Mouse (Mus musculus) midbrain, embryonic 10.5 days (tissue): ENCODE results near the gene Fgr. TPM values are rescaled to one million over a fixed set of nuclear protein-coding genes. Genes with fewer than 3 reads are reported as not detected.

Source experiments
- DNase-seq: peaks from one replicate; pipeline ENCODE4 v3.0.0-alpha.2; 2017; ENCODE audit warnings: low spot score
- H3K27ac ChIP-seq: fragments of 300-500 bp; sonication (generic); replicated peaks from 2 replicates; pipeline ENCODE4 v1.5.1; 2016; ENCODE audit warnings: mild to moderate bottlenecking
- H3K27me3 ChIP-seq: fragments of 300-500 bp; sonication (generic); 2 replicates; pipeline ENCODE4 v1.6.1; 2016; ENCODE audit warnings: low read depth, mild to moderate bottlenecking; ENCODE audit not compliant: poor library complexity, severe bottlenecking
- H3K36me3 ChIP-seq: fragments of 300-500 bp; sonication (generic); 2 replicates; pipeline ENCODE4 v1.6.1; 2016; ENCODE audit warnings: mild to moderate bottlenecking, moderate library complexity
- H3K4me1 ChIP-seq: fragments of 300-500 bp; sonication (generic); 2 replicates; pipeline ENCODE4 v1.6.1; 2016
- H3K4me3 ChIP-seq: fragments of 300-500 bp; sonication (generic); 2 replicates; pipeline ENCODE4 v1.5.1; 2016; ENCODE audit warnings: mild to moderate bottlenecking, moderate library complexity
- H3K9me3 ChIP-seq: fragments of 300-500 bp; sonication (generic); replicated peaks from 2 replicates; pipeline ENCODE4 v1.6.1; 2016; ENCODE audit warnings: mild to moderate bottlenecking
- WGBS: fragments of 180-500 bp; shearing (Covaris S2); methylation state at CpG from one replicate; pipeline ENCODE4 v1.1.7; 2016; 5-methylcytosine and 5-hydroxymethylcytosine counted together
- polyA plus RNA-seq: library from polyadenylated mRNA; unstranded; fragments of >200 nt; fragmentation: Nextera tagmentation; extraction: Ambion mirVana; gene quantifications from 2 replicates; pipeline ENCODE4 v1.2.1, GENCODE M21; 2016

Fgr gene
- polyA plus RNA-seq, 1 experiment from 2014 or later: 0.10 TPM

- Histone ChIP-seq H3K27ac (peak overlapping the region; percentile 55), H3K4me1 (peaks cover 60% of the 10 kb centered on the region), H3K27me3 (peaks cover 21% of the 10 kb centered on the region), H3K36me3 (no peaks in the 10 kb centered on the region), H3K9me3 (no peaks in the 10 kb centered on the region), H3K4me3 (no peak overlapping the region)
- peak; percentile 56 for DNase-seq
- WGBS: 28% methylated on average over 15 of the region's 15 CpGs
Observed at GRCm38 (mm10) chr4:133007513-133008380, 33.9 kb downstream of the Fgr start.

- Histone ChIP-seq H3K9me3 (no peaks in the 10 kb centered on the region), H3K36me3 (no peaks in the 10 kb centered on the region), H3K27ac (no peak overlapping the region), H3K4me1 (peaks cover 61% of the 10 kb centered on the region), H3K4me3 (no peak overlapping the region), H3K27me3 (peaks cover 21% of the 10 kb centered on the region)
- peak; percentile 59 for DNase-seq
- WGBS: 3% methylated on average over 4 of the region's 4 CpGs
Observed at GRCm38 (mm10) chr4:133009131-133009530, 35.2 kb downstream of the Fgr start.

- Histone ChIP-seq H3K27ac (no peak overlapping the region), H3K4me3 (0 out of 2 replicates have a peak overlapping the region, but pooled peaks have one; percentile 96), H3K36me3 (no peaks in the 10 kb centered on the region), H3K9me3 (no peaks in the 10 kb centered on the region), H3K4me1 (peaks cover 66% of the 10 kb centered on the region), H3K27me3 (peaks cover 21% of the 10 kb centered on the region)
- no peak for DNase-seq
- 65% methylated on average over 5 of the region's 5 CpGs for WGBS
Observed at GRCm38 (mm10) chr4:133009676-133010075, 35.8 kb downstream of the Fgr start.

- Histone ChIP-seq H3K27ac (peak overlapping the region; percentile 98), H3K9me3 (no peaks in the 10 kb centered on the region), H3K4me3 (peak overlapping the region; percentile 96), H3K4me1 (peaks cover 75% of the 10 kb centered on the region), H3K27me3 (peaks cover 21% of the 10 kb centered on the region), H3K36me3 (no peaks in the 10 kb centered on the region)
- 1% methylated on average over 17 of the region's 17 CpGs for WGBS
- peak; percentile 53 for DNase-seq
Observed at GRCm38 (mm10) chr4:133010611-133011010, 36.7 kb downstream of the Fgr start.

GRCm38 (mm10) chr4:133011028-133011820 lies 37.3 kb downstream of the Fgr start, which contains the start of gene Ahdc1:
Gene Ahdc1, plus strand, starts transcription at chr4:133011260.
- Histone ChIP-seq H3K4me3 (peak within 1 kb of the TSS; percentile 96), H3K36me3 (no peaks in the 10 kb centered on the region), H3K4me1 (peaks cover 81% of the 10 kb centered on the region), H3K27ac (peak within 1 kb of the TSS; percentile 98), H3K27me3 (peaks cover 21% of the 10 kb centered on the region), H3K9me3 (no peaks in the 10 kb centered on the region)
- DNase-seq: peak; percentile 94
- WGBS: under 1% methylated on average over 65 of the region's 66 CpGs

GRCm38 (mm10) chr4:133011821-133012775 lies 38.2 kb downstream of the Fgr start:
- Histone ChIP-seq H3K9me3 (no peaks in the 10 kb centered on the region), H3K4me3 (peak overlapping the region; percentile 96), H3K27ac (peak overlapping the region; percentile 98), H3K27me3 (peaks cover 21% of the 10 kb centered on the region), H3K36me3 (no peaks in the 10 kb centered on the region), H3K4me1 (peaks cover 89% of the 10 kb centered on the region)
- peak; percentile 71 for DNase-seq
- under 1% methylated on average over 70 of the region's 84 CpGs for WGBS

GRCm38 (mm10) chr4:133012776-133013265 lies 38.9 kb downstream of the Fgr start:
- peak; percentile 71 for DNase-seq
- WGBS: 2% methylated on average over 17 of the region's 17 CpGs
- peak overlapping the region; percentile 96 for H3K4me3 ChIP-seq
- H3K27me3 ChIP-seq: peaks cover 21% of the 10 kb centered on the region
- no peaks in the 10 kb centered on the region for H3K9me3 ChIP-seq
- 0 out of 2 replicates have a peak, but pooled peaks cover 2% of the 10 kb centered on the region for H3K36me3 ChIP-seq
- H3K4me1 ChIP-seq: peaks cover 89% of the 10 kb centered on the region
- peak overlapping the region; percentile 98 for H3K27ac ChIP-seq

GRCm38 (mm10) chr4:133013266-133013891 lies 39.5 kb downstream of the Fgr start:
- H3K27me3 ChIP-seq: peaks cover 21% of the 10 kb centered on the region
- H3K9me3 ChIP-seq: no peaks in the 10 kb centered on the region
- peaks cover 89% of the 10 kb centered on the region for H3K4me1 ChIP-seq
- H3K4me3 ChIP-seq: peak overlapping the region; percentile 96
- H3K36me3 ChIP-seq: 0 out of 2 replicates have a peak, but pooled peaks cover 2% of the 10 kb centered on the region
- peak overlapping the region; percentile 98 for H3K27ac ChIP-seq
- peak; percentile 61 for DNase-seq
- 2% methylated on average over 18 of the region's 18 CpGs for WGBS

- Histone ChIP-seq H3K4me1 (peaks cover 90% of the 10 kb centered on the region), H3K9me3 (no peaks in the 10 kb centered on the region), H3K27ac (0 out of 2 replicates have a peak overlapping the region, but pooled peaks have one; percentile 98), H3K36me3 (peaks cover 2% of the 10 kb centered on the region; the same call in 1 of the 2 replicates), H3K4me3 (peak overlapping the region; percentile 96), H3K27me3 (peaks cover 21% of the 10 kb centered on the region)
- no peak for DNase-seq
- WGBS: 27% methylated on average over 5 of the region's 5 CpGs
Observed at GRCm38 (mm10) chr4:133014088-133014487, 40.2 kb downstream of the Fgr start.

- 24% methylated on average over 10 of the region's 10 CpGs for WGBS
- Histone ChIP-seq H3K4me1 (peaks cover 96% of the 10 kb centered on the region), H3K4me3 (peak overlapping the region; percentile 96), H3K9me3 (no peaks in the 10 kb centered on the region), H3K27me3 (peaks cover 11% of the 10 kb centered on the region), H3K36me3 (peaks cover 6% of the 10 kb centered on the region; the same call in 1 of the 2 replicates), H3K27ac (peak overlapping the region; percentile 46; the same call in 1 of the 2 replicates)
- no peak for DNase-seq
Observed at GRCm38 (mm10) chr4:133014896-133015709, 41.2 kb downstream of the Fgr start.
